Mouse (Mus musculus) adrenal gland, postnatal 25 days (tissue): ENCODE data around the gene Mpzl2. TPM values are rescaled to one million over a fixed set of nuclear protein-coding genes. Genes with fewer than 3 reads are reported as not detected.
"Not testable (repeated sequence)": the region's sequence is repeated elsewhere in the genome, so short reads cannot be mapped to it uniquely, and the experiment has no call there.

Experiments
- DNase-seq: peaks from one replicate; pipeline ENCODE4 v3.0.0; 2021; ENCODE audit warnings: mixed read lengths
- total RNA-seq: library from RNA; stranded (reverse); gene quantifications from 2 replicates; pipeline ENCODE4 v1.2.3, GENCODE M21; 2021

The Mpzl2 gene
- total RNA-seq, 1 experiment from 2014 or later = 5.7 TPM

GRCm38 (mm10) chr9:45034526-45034925 is 5.1 kb upstream of the Mpzl2 start:
- no peak for DNase-seq

GRCm38 (mm10) chr9:45037803-45038202 is 1.8 kb upstream of the Mpzl2 start:
- not testable (repeated sequence) for DNase-seq

- DNase-seq = peak; percentile 30
These were observed 657 bp downstream of the Mpzl2 start for GRCm38 (mm10) chr9:45040066-45040845.

- peak; percentile 12 for DNase-seq
These were observed 1.7 kb downstream of the Mpzl2 start for GRCm38 (mm10) chr9:45041131-45041838.

- peak; percentile 66 for DNase-seq
These were observed 2.6 kb downstream of the Mpzl2 start for GRCm38 (mm10) chr9:45042056-45042720.

GRCm38 (mm10) chr9:45042947-45043346 is 3.3 kb downstream of the Mpzl2 start:
- DNase-seq = no peak

GRCm38 (mm10) chr9:45046973-45047372 is 7.4 kb downstream of the Mpzl2 start:
- no peak for DNase-seq

GRCm38 (mm10) chr9:45048511-45048910 is 8.9 kb downstream of the Mpzl2 start:
- no peak for DNase-seq

- no peak for DNase-seq
These were observed 10.1 kb downstream of the Mpzl2 start for GRCm38 (mm10) chr9:45049731-45050130.

GRCm38 (mm10) chr9:45050301-45050700 is 10.7 kb downstream of the Mpzl2 start:
- no peak for DNase-seq

- DNase-seq = peak; percentile 79
These were observed 15.6 kb downstream of the Mpzl2 start, which contains the start of gene Mpzl3 for GRCm38 (mm10) chr9:45055082-45055713. Gene Mpzl3, plus strand, starts transcription at chr9:45055186.

GRCm38 (mm10) chr9:45058304-45058940 is 18.8 kb downstream of the Mpzl2 start:
- DNase-seq = no peak

- peak; percentile 39 for DNase-seq
These were observed 20.6 kb downstream of the Mpzl2 start for GRCm38 (mm10) chr9:45060151-45060550.

- DNase-seq = no peak
These were observed 23.1 kb downstream of the Mpzl2 start for GRCm38 (mm10) chr9:45062677-45063076.

- DNase-seq = no peak
These were observed 24.8 kb downstream of the Mpzl2 start for GRCm38 (mm10) chr9:45064421-45064820.

GRCm38 (mm10) chr9:45066735-45067134 is 27.1 kb downstream of the Mpzl2 start:
- no peak for DNase-seq

- DNase-seq = no peak
These were observed 32.2 kb downstream of the Mpzl2 start for GRCm38 (mm10) chr9:45071800-45072199.

GRCm38 (mm10) chr9:45077859-45078258 is 38.3 kb downstream of the Mpzl2 start:
- no peak for DNase-seq

GRCm38 (mm10) chr9:45079011-45079410 is 39.4 kb downstream of the Mpzl2 start, which contains the start of gene Jaml:
Gene Jaml, plus strand, starts transcription at chr9:45079183.
- DNase-seq = no peak

GRCm38 (mm10) chr9:45083132-45083531 is 43.5 kb downstream of the Mpzl2 start:
- no peak for DNase-seq

GRCm38 (mm10) chr9:45084556-45084955 is 45.0 kb downstream of the Mpzl2 start:
- DNase-seq = no peak
